Mouse (Mus musculus): Measurements from ENCODE around the gene Usp4.

Usp4 gene

GRCm38 (mm10) chr9:108412221-108412620 lies 64.6 kb downstream of the Usp4 start:
- peak; percentile 30 for DNase-seq (ENCODE audit: low read depth)

- DNase-seq (ENCODE audit: low read depth), result no peak
Measured at GRCm38 (mm10) chr9:108428384-108428783, 80.7 kb downstream of the Usp4 start, which contains the start of gene Ccdc36. Gene Ccdc36 (minus strand): TSS chr9:108428484.

DNA sequence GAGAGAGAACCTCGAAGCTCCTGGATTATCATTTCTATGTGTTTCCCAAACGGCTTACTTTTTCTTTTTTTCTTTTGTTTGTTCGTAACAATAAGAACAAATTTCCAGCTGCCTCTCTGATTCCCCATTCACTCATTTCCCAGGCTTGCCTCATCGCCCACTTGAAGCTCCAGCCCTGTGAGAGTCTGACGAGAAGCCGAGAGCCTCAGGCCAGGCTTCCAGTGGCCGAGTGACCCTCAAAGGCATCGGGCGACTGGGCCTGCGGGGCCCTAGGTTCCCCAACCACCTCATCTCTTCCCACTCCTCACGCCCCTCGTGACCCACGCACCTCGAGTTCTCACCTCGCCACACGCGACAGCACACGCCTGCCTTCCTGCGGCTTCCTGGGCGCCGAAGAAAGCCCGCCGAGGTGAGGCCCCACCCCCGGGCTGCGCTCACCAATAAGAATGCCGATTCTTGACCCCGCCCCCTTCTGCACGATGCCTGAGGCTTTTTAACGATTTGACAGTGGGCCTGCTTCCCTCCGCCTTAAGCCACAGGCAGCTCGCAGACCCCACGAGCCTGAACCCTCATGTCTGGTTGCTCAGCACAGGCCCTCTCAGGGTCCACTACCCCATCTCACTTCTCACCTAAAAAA lies 83.9 kb downstream of the Usp4 start:
- no peak for DNase-seq (ENCODE audit: low read depth)

DNA sequence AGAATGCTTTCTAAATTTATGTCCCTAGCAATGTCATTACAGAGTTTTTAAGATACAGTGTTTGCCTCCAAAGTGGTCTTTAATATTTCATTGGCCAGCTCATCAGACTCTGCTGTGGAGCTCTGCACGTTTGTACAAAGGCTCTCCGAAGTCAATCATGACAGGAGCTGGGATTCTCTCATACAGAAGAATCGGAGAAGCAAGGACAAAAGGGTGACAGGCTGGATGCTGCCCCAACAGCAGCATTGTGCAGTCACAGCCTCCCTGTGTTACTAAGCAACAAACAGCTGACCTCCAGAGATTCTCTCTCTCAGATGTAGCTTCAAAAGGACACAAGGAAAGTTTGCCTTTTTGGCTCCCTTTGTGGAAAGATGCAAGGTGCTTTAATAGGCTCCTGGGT lies 88.5 kb downstream of the Usp4 start, which contains the start of gene BC048562:
Gene BC048562, plus strand, starts transcription at position 301 of the 400 bp plus-strand sequence.
- DNase-seq (ENCODE audit: low read depth), result no peak

GRCm38 (mm10) chr9:108439176-108439575 lies 91.5 kb downstream of the Usp4 start:
- no peak for DNase-seq (ENCODE audit: low read depth)

- DNase-seq (ENCODE audit: low read depth), result no peak
Measured at GRCm38 (mm10) chr9:108440485-108440884, 92.8 kb downstream of the Usp4 start.

DNA sequence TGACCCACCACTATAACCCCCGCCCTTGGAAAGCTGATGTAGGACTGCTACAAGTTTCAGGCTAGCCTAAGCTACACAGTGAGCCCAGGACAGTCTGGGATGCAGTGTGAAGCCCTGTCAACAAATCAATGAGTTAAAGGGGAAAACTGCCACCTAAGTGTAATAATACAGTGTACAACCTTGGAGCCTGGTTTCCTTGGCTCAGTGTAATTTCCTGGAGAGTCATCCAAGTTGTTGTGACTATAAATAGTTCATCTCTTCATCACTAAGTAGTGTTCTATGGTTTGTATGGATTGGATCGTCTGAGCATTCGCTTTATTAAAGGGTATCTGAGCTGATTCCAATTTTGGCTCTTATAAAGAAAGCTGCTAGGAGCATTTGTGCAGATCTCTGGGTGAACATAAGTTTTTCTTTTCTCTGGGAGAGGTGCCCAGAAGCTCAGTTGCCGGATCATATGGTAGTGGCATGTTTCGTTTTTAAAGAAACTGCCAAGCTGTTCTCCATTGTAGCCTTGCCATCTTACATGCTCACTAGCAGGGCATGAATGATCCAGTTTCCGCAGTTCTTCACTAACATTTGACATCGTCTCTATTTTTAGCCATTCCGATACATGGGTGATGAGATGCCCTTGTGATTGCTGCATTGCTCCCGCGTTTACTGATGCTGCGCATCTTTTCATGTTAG lies 93.7 kb downstream of the Usp4 start:
- no peak for DNase-seq (ENCODE audit: low read depth)

All from c-Kit-positive CD71-negative TER-119-negative erythroid progenitor cells, embryonic 14.5 days (primary cell).